Mouse (Mus musculus) liver, postnatal 0 days (tissue): ENCODE results near the gene Fam126a.

ENCODE experiments used
- CTCF ChIP-seq: sonication (generic); IDR thresholded peaks from 2 replicates; pipeline ENCODE4 v1.5.1; 2016; ENCODE audit warnings: antibody characterized with exemption, low read depth
- EP300 ChIP-seq: IDR thresholded peaks from 2 replicates; pipeline ENCODE4 v1.6.1; 2016; ENCODE audit warnings: antibody characterized with exemption, low read depth, mild to moderate bottlenecking

GRCm38 (mm10) chr5:23900190-23900589, 130.3 kb downstream of the Fam126a start:
- TF ChIP-seq CTCF (no peak), EP300 (no peak)
